Mouse (Mus musculus): ENCODE data around the gene Abhd14a. TPM values are rescaled to one million over a fixed set of nuclear protein-coding genes. Genes with fewer than 3 reads are reported as not detected.

Abhd14a gene
- polyA plus RNA-seq (2021; fragmentation: Nextera tagmentation), result 61.7 and 68.7 TPM in 2 replicates
- long read RNA-seq, experiment 1, transcript Abhd14a-202 (6 exons, 1,262 nt), result major isoform, 41 of 129 reads
- long read RNA-seq, experiment 1, transcript Abhd14a-203 (5 exons, 1,122 nt), result minor isoform, 7 of 129 reads
- long read RNA-seq, experiment 1, partial matches to known transcripts, result 5 of 129 reads
- long read RNA-seq, experiment 1, other reads (novel, unspliced or antisense), result 76 of 129 reads
- long read RNA-seq, experiment 2, transcript Abhd14a-202 (6 exons, 1,262 nt), result major isoform, 15 of 66 reads
- long read RNA-seq, experiment 2, partial matches to known transcripts, result 11 of 66 reads
- long read RNA-seq, experiment 2, other reads (novel, unspliced or antisense), result 36 of 66 reads

GRCm38 (mm10) chr9:106447348-106447747 lies at the start of gene Abhd14a, which contains the start of gene Abhd14b:
Abhd14a (minus strand) TSS chr9:106447678.
Abhd14b (plus strand) TSS chr9:106447459.

GRCm38 (mm10) chr9:106476924-106477484 lies 29.5 kb upstream of the Abhd14a start, which contains the start of gene Parp3:
Parp3 (minus strand) TSS chr9:106476949.

DNA sequence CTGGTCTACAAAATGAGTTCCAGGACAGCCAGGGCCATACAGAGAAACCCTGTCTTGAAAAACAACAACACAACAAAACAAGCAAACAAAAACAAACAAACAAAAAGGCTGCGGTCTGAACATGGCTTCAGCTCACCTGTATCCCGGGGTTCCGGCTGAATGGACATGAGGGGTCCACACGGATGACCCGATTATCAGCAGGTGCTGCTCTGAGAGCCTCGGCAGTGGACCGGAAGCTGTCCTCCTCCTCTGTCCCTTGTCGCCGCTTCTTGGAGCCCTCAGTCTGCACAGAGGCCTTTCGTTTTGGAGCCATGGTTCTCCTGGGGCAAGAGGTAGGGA lies 28.2 kb upstream of the Abhd14a start, which contains the start of gene Rrp9:
Gene Rrp9, plus strand, starts transcription at position 301 of the 339 bp plus-strand sequence.

GRCm38 (mm10) chr9:106465571-106466200 lies 18.2 kb upstream of the Abhd14a start, which contains the start of gene Gpr62:
Gpr62 (minus strand) TSS chr9:106465938.

GRCm38 (mm10) chr9:106453271-106454070 lies 6.0 kb upstream of the Abhd14a start, which contains the start of gene Pcbp4:
Pcbp4 (plus strand) TSS chr9:106453291.

DNA sequence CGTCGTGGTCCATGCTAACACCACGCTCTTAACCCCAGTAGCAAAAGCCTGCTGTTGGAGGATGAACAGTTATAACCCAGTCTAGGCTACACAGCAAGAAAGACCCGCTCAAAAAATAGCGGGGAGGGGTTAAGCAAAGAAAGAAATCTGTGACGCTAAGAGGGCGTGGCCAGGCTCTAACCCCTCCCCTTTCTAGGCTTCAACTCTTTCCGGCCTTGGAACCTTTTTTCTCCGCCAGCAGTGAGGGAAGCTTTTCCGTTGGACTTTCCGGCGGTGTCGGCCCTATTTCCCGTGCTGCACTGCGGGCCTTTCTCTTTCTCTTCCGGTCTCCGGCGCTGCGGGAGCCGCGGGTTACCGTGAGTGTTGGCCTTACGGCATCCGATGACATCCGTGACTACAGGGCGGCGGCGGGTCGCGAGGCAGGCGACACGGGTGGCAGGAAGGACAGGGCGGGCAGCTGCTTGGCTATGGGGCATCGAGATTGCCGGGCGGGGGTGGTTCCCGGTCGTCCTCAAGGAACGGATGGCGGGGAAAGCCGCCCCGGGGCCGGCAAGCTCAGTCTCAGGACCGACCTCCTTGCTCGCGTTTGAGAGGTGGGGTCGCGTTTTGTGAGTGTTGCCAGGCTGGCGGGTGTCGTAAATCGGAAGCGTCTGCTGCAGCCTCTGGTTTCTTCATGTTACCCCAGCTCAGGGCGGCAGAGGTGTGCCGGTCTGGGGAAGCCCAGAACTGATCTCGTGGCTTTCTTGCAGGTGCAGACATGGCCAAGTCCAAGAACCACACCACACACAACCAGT lies 18.1 kb downstream of the Abhd14a start, which contains the start of gene Rpl29:
Gene Rpl29, plus strand, starts transcription at position 234 of the 794 bp plus-strand sequence.

Other genes with a start within 250 kb of the Abhd14a start
- gene Ppm1m, start 247.9 kb downstream of the Abhd14a start, polyA plus RNA-seq (2021; fragmentation: Nextera tagmentation), result 14.6 and 19.3 TPM in 2 replicates
- 77.0 and 77.9 TPM in 2 replicates for gene Twf2, start 244.6 kb downstream of the Abhd14a start, polyA plus RNA-seq (2021; fragmentation: Nextera tagmentation)
- 0.20 and 0.25 TPM in 2 replicates for gene Tlr9, start 225.1 kb downstream of the Abhd14a start, polyA plus RNA-seq (2021; fragmentation: Nextera tagmentation)
- 56.7 and 78.9 TPM in 2 replicates for gene Alas1, start 199.0 kb downstream of the Abhd14a start, polyA plus RNA-seq (2021; fragmentation: Nextera tagmentation)
- 24.8 and 33.9 TPM in 2 replicates for gene Poc1a, start 166.6 kb downstream of the Abhd14a start, polyA plus RNA-seq (2021; fragmentation: Nextera tagmentation)
- 17.7 and 21.8 TPM in 2 replicates for gene Dusp7, start 79.0 kb downstream of the Abhd14a start, polyA plus RNA-seq (2021; fragmentation: Nextera tagmentation)
- gene Rpl29, start 18.2 kb downstream of the Abhd14a start, polyA plus RNA-seq (2021; fragmentation: Nextera tagmentation), result 667 and 915 TPM in 2 replicates
- 11.2 and 11.3 TPM in 2 replicates for gene Acy1, start 9.4 kb downstream of the Abhd14a start, polyA plus RNA-seq (2021; fragmentation: Nextera tagmentation)
- 10.4 and 12.8 TPM in 2 replicates for gene Abhd14b, start 219 bp downstream of the Abhd14a start, polyA plus RNA-seq (2021; fragmentation: Nextera tagmentation)
- 63.4 and 112 TPM in 2 replicates for gene Pcbp4, start 5.6 kb upstream of the Abhd14a start, polyA plus RNA-seq (2021; fragmentation: Nextera tagmentation)
- 6.8 and 13.9 TPM in 2 replicates for gene Gpr62, start 18.3 kb upstream of the Abhd14a start, polyA plus RNA-seq (2021; fragmentation: Nextera tagmentation)
- 24.7 and 25.8 TPM in 2 replicates for gene Rrp9, start 28.3 kb upstream of the Abhd14a start, polyA plus RNA-seq (2021; fragmentation: Nextera tagmentation)
- gene Parp3, start 29.3 kb upstream of the Abhd14a start, polyA plus RNA-seq (2021; fragmentation: Nextera tagmentation), result 5.1 and 5.3 TPM in 2 replicates
- gene Iqcf1, start 52.3 kb upstream of the Abhd14a start, polyA plus RNA-seq (2021; fragmentation: Nextera tagmentation), result not detected in 2 replicates
- gene Iqcf5, start 66.9 kb upstream of the Abhd14a start, polyA plus RNA-seq (2021; fragmentation: Nextera tagmentation), result not detected in 2 replicates
- not detected in 2 replicates for gene Iqcf3, start 114.0 kb upstream of the Abhd14a start, polyA plus RNA-seq (2021; fragmentation: Nextera tagmentation)
- not detected in 2 replicates for gene Iqcf4, start 123.3 kb upstream of the Abhd14a start, polyA plus RNA-seq (2021; fragmentation: Nextera tagmentation)
- not detected in 2 replicates for gene Iqcf6, start 178.9 kb upstream of the Abhd14a start, polyA plus RNA-seq (2021; fragmentation: Nextera tagmentation)
- 24.4 and 25.1 TPM in 2 replicates for gene Grm2, start 208.4 kb upstream of the Abhd14a start, polyA plus RNA-seq (2021; fragmentation: Nextera tagmentation)
- gene Tex264, start 238.2 kb upstream of the Abhd14a start, polyA plus RNA-seq (2021; fragmentation: Nextera tagmentation), result 115 and 122 TPM in 2 replicates